Mouse (Mus musculus): ENCODE results near the gene Tmem107. TPM values are rescaled to one million over a fixed set of nuclear protein-coding genes. Genes with fewer than 3 reads are reported as not detected.

Gene Tmem107
- polyA plus RNA-seq (2017; shearing (Covaris generic)) = 4.0 TPM

GRCm38 (mm10) chr11:69070590-69071222 lies at the start of gene Tmem107:
TSS of gene Tmem107 (plus strand) at chr11:69070806.

GRCm38 (mm10) chr11:69045531-69046394 lies 24.8 kb upstream of the Tmem107 start, which contains the start of gene Aurkb:
TSS of gene Aurkb (plus strand) at chr11:69045647.

GRCm38 (mm10) chr11:69059357-69059974 lies 11.1 kb upstream of the Tmem107 start, which contains the start of gene Borcs6:
TSS of gene Borcs6 (plus strand) at chr11:69059717.

GRCm38 (mm10) chr11:69088103-69088855 lies 17.7 kb downstream of the Tmem107 start, which contains the start of gene Vamp2:
TSS of gene Vamp2 (plus strand) at chr11:69088490.

GRCm38 (mm10) chr11:69094697-69095429 lies 24.3 kb downstream of the Tmem107 start, which contains the start of gene Per1:
TSS of gene Per1 (plus strand) at chr11:69095217.

GRCm38 (mm10) chr11:69120221-69121000 lies 49.8 kb downstream of the Tmem107 start, which contains the start of gene Hes7:
TSS of gene Hes7 (plus strand) at chr11:69120404.

GRCm38 (mm10) chr11:69122336-69122951 lies 51.8 kb downstream of the Tmem107 start, which contains the start of gene 9130213A22Rik:
TSS of gene 9130213A22Rik (minus strand) at chr11:69122589.

Other genes with a start within 250 kb of the Tmem107 start
- gene Ndel1, start 198.9 kb upstream of the Tmem107 start, polyA plus RNA-seq (2017; shearing (Covaris generic)) = 69.0 TPM
- not detected for gene Rnf222, start 182.3 kb upstream of the Tmem107 start, polyA plus RNA-seq (2017; shearing (Covaris generic))
- 1,048 TPM for gene Rpl26, start 169.2 kb upstream of the Tmem107 start, polyA plus RNA-seq (2017; shearing (Covaris generic))
- not detected for gene Odf4, start 143.7 kb upstream of the Tmem107 start, polyA plus RNA-seq (2017; shearing (Covaris generic))
- gene Arhgef15, start 113.3 kb upstream of the Tmem107 start, polyA plus RNA-seq (2017; shearing (Covaris generic)) = 0.24 TPM
- 10.6 TPM for gene Slc25a35, start 102.7 kb upstream of the Tmem107 start, polyA plus RNA-seq (2017; shearing (Covaris generic))
- gene Rangrf, start 95.6 kb upstream of the Tmem107 start, polyA plus RNA-seq (2017; shearing (Covaris generic)) = 40.7 TPM
- gene Pfas, start 62.3 kb upstream of the Tmem107 start, polyA plus RNA-seq (2017; shearing (Covaris generic)) = 5.7 TPM
- gene Ctc1, start 54.9 kb upstream of the Tmem107 start, polyA plus RNA-seq (2017; shearing (Covaris generic)) = 26.9 TPM
- gene Aurkb, start 25.2 kb upstream of the Tmem107 start, polyA plus RNA-seq (2017; shearing (Covaris generic)) = 14.1 TPM
- 7.1 TPM for gene Borcs6, start 11.1 kb upstream of the Tmem107 start, polyA plus RNA-seq (2017; shearing (Covaris generic))
- gene Vamp2, start 17.7 kb downstream of the Tmem107 start, polyA plus RNA-seq (2017; shearing (Covaris generic)) = 53.5 TPM
- gene Per1, start 24.4 kb downstream of the Tmem107 start, polyA plus RNA-seq (2017; shearing (Covaris generic)) = 10.8 TPM
- gene Hes7, start 49.6 kb downstream of the Tmem107 start, polyA plus RNA-seq (2017; shearing (Covaris generic)) = not detected
- not detected for gene 9130213A22Rik, start 51.8 kb downstream of the Tmem107 start, polyA plus RNA-seq (2017; shearing (Covaris generic))
- gene Aloxe3, start 55.1 kb downstream of the Tmem107 start, polyA plus RNA-seq (2017; shearing (Covaris generic)) = 0.09 TPM
- not detected for gene Alox12b, start 86.2 kb downstream of the Tmem107 start, polyA plus RNA-seq (2017; shearing (Covaris generic))
- 8.6 TPM for gene Alox8, start 127.0 kb downstream of the Tmem107 start, polyA plus RNA-seq (2017; shearing (Covaris generic))
- gene Gucy2e, start 166.2 kb downstream of the Tmem107 start, polyA plus RNA-seq (2017; shearing (Covaris generic)) = 0.32 TPM